Mouse (Mus musculus) lung, embryonic 15.5 days (tissue): Measurements from ENCODE around the gene Vps35l. TPM values are rescaled to one million over a fixed set of nuclear protein-coding genes. Genes with fewer than 3 reads are reported as not detected.

ENCODE experiments used
- ATAC-seq: fragments of 200-750 bp; cut with Nextera tagmentation; 2 replicates; pipeline ENCODE4 v1.8.0; 2017; ENCODE audit warnings: moderate number of reproducible peaks, borderline replicate concordance; ENCODE audit not compliant: low FRiP score, low TSS enrichment; ENCODE audit errors: extremely low read depth
- H3K27ac ChIP-seq: fragments of 300-500 bp; sonication (generic); 2 replicates; pipeline ENCODE4 v1.5.1; 2015; ENCODE audit warnings: moderate library complexity, mild to moderate bottlenecking, inconsistent platforms
- H3K27me3 ChIP-seq: fragments of 300-500 bp; sonication (generic); 2 replicates; pipeline ENCODE4 v1.6.1; 2015; ENCODE audit warnings: inconsistent platforms
- H3K36me3 ChIP-seq: fragments of 300-500 bp; sonication (generic); 2 replicates; pipeline ENCODE4 v1.6.1; 2015; ENCODE audit warnings: inconsistent platforms
- H3K4me1 ChIP-seq: fragments of 300-500 bp; sonication (generic); 2 replicates; pipeline ENCODE4 v1.6.1; 2015; ENCODE audit warnings: inconsistent platforms
- H3K4me2 ChIP-seq: fragments of 300-500 bp; sonication (generic); 2 replicates; pipeline ENCODE4 v1.6.1; 2015; ENCODE audit warnings: inconsistent platforms, mild to moderate bottlenecking, moderate library complexity
- H3K4me3 ChIP-seq: fragments of 300-500 bp; sonication (generic); 2 replicates; pipeline ENCODE4 v1.5.1; 2015; ENCODE audit warnings: mild to moderate bottlenecking, inconsistent platforms
- H3K9ac ChIP-seq: fragments of 300-500 bp; sonication (generic); 2 replicates; pipeline ENCODE4 v1.6.1; 2015; ENCODE audit warnings: inconsistent platforms
- H3K9me3 ChIP-seq: fragments of 300-500 bp; sonication (generic); 2 replicates; pipeline ENCODE4 v1.6.1; 2016; ENCODE audit warnings: inconsistent platforms
- WGBS: fragments of 180-500 bp; shearing (Covaris S2); methylation state at CpG from one replicate; pipeline ENCODE4 v1.1.7; 2015; 5-methylcytosine and 5-hydroxymethylcytosine counted together
- polyA plus RNA-seq: library from polyadenylated mRNA; unstranded; fragments of >200 nt; fragmentation: Nextera tagmentation; extraction: Ambion mirVana; gene quantifications from 2 replicates; pipeline ENCODE4 v1.2.1, GENCODE M21; 2015

The Vps35l gene
- polyA plus RNA-seq, 1 experiment from 2014 or later = 63.6 TPM

GRCm38 (mm10) chr7:118783305-118784001, 43.4 kb downstream of the Vps35l start:
- no peak overlapping the region for H3K4me2 ChIP-seq
- H3K27me3 ChIP-seq = no peaks in the 10 kb centered on the region
- H3K4me3 ChIP-seq = no peak overlapping the region
- H3K9ac ChIP-seq = no peak overlapping the region
- H3K36me3 ChIP-seq = 0 out of 2 replicates have a peak, but pooled peaks cover 3% of the 10 kb centered on the region
- H3K9me3 ChIP-seq = no peaks in the 10 kb centered on the region
- WGBS = 82% methylated on average over 11 of the region's 11 CpGs
- H3K27ac ChIP-seq = no peak overlapping the region
- no peak for ATAC-seq
- H3K4me1 ChIP-seq = no peaks in the 10 kb centered on the region

GRCm38 (mm10) chr7:118786091-118786490, 46.1 kb downstream of the Vps35l start:
- H3K4me2 ChIP-seq = no peak overlapping the region
- no peaks in the 10 kb centered on the region for H3K9me3 ChIP-seq
- no peaks in the 10 kb centered on the region for H3K4me1 ChIP-seq
- no peak overlapping the region for H3K4me3 ChIP-seq
- no peak overlapping the region for H3K9ac ChIP-seq
- 0 out of 2 replicates have a peak, but pooled peaks cover 3% of the 10 kb centered on the region for H3K36me3 ChIP-seq
- WGBS = 84% methylated on average over 6 of the region's 6 CpGs
- ATAC-seq = no peak
- H3K27me3 ChIP-seq = no peaks in the 10 kb centered on the region
- no peak overlapping the region for H3K27ac ChIP-seq

GRCm38 (mm10) chr7:118787326-118787725, 47.3 kb downstream of the Vps35l start:
- Histone ChIP-seq H3K9ac (no peak overlapping the region), H3K4me2 (no peak overlapping the region), H3K36me3 (peaks cover 10% of the 10 kb centered on the region; the same call in 1 of the 2 replicates), H3K4me1 (no peaks in the 10 kb centered on the region), H3K27me3 (no peaks in the 10 kb centered on the region), H3K9me3 (no peaks in the 10 kb centered on the region), H3K4me3 (no peak overlapping the region), H3K27ac (no peak overlapping the region)
- ATAC-seq = no peak
- WGBS = 90% methylated on average over 5 of the region's 5 CpGs

- Histone ChIP-seq H3K4me2 (no peak overlapping the region), H3K9me3 (no peaks in the 10 kb centered on the region), H3K27me3 (no peaks in the 10 kb centered on the region), H3K36me3 (peaks cover 13% of the 10 kb centered on the region; the same call in 1 of the 2 replicates), H3K4me1 (no peaks in the 10 kb centered on the region), H3K27ac (no peak overlapping the region), H3K9ac (no peak overlapping the region), H3K4me3 (no peak overlapping the region)
- 62% methylated on average over 7 of the region's 7 CpGs for WGBS
- no peak for ATAC-seq
These were observed 48.5 kb downstream of the Vps35l start for GRCm38 (mm10) chr7:118788481-118788880.

- no peak for ATAC-seq
- Histone ChIP-seq H3K27ac (no peak overlapping the region), H3K36me3 (peaks cover 9% of the 10 kb centered on the region; the same call in 1 of the 2 replicates), H3K9ac (no peak overlapping the region), H3K4me3 (no peak overlapping the region), H3K4me2 (no peak overlapping the region), H3K27me3 (no peaks in the 10 kb centered on the region), H3K4me1 (no peaks in the 10 kb centered on the region), H3K9me3 (no peaks in the 10 kb centered on the region)
- WGBS = 73% methylated on average over 5 of the region's 5 CpGs
These were observed 50.3 kb downstream of the Vps35l start for GRCm38 (mm10) chr7:118790292-118790691.

GRCm38 (mm10) chr7:118793899-118794298, 53.9 kb downstream of the Vps35l start:
- Histone ChIP-seq H3K9ac (no peak overlapping the region), H3K27me3 (no peaks in the 10 kb centered on the region), H3K36me3 (peaks cover 9% of the 10 kb centered on the region; the same call in 1 of the 2 replicates), H3K9me3 (no peaks in the 10 kb centered on the region), H3K4me3 (no peak overlapping the region), H3K4me2 (no peak overlapping the region), H3K4me1 (no peaks in the 10 kb centered on the region), H3K27ac (no peak overlapping the region)
- ATAC-seq = no peak
- 83% methylated on average over 8 of the region's 8 CpGs for WGBS

- Histone ChIP-seq H3K4me2 (no peak overlapping the region), H3K27ac (no peak overlapping the region), H3K27me3 (no peaks in the 10 kb centered on the region), H3K4me1 (no peaks in the 10 kb centered on the region), H3K4me3 (no peak overlapping the region), H3K9ac (no peak overlapping the region), H3K36me3 (peaks cover 19% of the 10 kb centered on the region; the same call in 1 of the 2 replicates), H3K9me3 (no peaks in the 10 kb centered on the region)
- WGBS = 94% methylated on average over 8 of the region's 8 CpGs
- no peak for ATAC-seq
These were observed 55.8 kb downstream of the Vps35l start for GRCm38 (mm10) chr7:118795779-118796178.

DNA sequence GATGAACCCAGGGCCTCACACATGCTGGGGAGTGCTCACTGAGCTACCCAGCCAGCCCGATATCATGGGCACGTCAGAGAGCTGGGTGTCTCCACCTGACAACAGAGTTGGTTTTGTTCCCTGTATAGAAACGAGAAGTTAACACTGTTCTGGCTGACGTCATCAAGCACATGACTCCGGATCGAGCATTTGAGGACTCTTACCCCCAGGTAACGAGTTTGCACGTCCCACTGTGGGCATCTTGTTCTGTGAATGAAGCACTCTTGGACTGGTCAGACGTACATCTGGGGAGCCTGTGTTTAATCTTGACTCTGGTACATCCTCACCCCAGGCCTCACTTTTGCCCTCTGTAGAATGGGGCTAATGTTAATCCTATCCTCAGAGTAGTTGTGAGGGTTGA, 56.8 kb downstream of the Vps35l start:
- ATAC-seq = no peak
- Histone ChIP-seq H3K4me2 (no peak overlapping the region), H3K4me1 (no peaks in the 10 kb centered on the region), H3K4me3 (no peak overlapping the region), H3K9me3 (no peaks in the 10 kb centered on the region), H3K27me3 (no peaks in the 10 kb centered on the region), H3K9ac (no peak overlapping the region), H3K27ac (no peak overlapping the region), H3K36me3 (peaks cover 16% of the 10 kb centered on the region; the same call in 1 of the 2 replicates)
- WGBS = 83% methylated on average over 9 of the region's 9 CpGs

DNA sequence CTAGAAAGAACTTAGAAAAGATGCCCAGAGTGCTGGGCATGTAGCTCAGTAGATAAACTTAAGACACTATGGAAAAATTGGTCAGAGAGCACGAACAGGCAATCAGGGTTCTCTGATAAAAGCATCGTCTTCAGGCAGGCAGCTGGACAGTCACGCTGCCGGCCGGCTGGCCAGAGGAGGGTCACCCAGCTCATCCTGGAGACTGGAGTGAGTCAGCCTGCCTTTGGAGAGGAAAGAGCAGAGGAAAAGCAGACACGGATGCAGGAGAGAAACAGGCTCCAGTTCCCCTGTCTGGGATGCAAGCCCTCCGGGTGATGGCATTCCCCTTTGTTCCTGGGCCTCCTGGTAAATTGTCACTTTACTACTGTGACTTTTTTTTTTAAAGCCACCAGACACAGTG, 57.6 kb downstream of the Vps35l start:
- Histone ChIP-seq H3K27ac (no peak overlapping the region), H3K27me3 (no peaks in the 10 kb centered on the region), H3K4me1 (no peaks in the 10 kb centered on the region), H3K9me3 (no peaks in the 10 kb centered on the region), H3K9ac (no peak overlapping the region), H3K36me3 (peaks cover 17% of the 10 kb centered on the region), H3K4me3 (no peak overlapping the region), H3K4me2 (no peak overlapping the region)
- WGBS = 71% methylated on average over 7 of the region's 7 CpGs
- no peak for ATAC-seq

DNA sequence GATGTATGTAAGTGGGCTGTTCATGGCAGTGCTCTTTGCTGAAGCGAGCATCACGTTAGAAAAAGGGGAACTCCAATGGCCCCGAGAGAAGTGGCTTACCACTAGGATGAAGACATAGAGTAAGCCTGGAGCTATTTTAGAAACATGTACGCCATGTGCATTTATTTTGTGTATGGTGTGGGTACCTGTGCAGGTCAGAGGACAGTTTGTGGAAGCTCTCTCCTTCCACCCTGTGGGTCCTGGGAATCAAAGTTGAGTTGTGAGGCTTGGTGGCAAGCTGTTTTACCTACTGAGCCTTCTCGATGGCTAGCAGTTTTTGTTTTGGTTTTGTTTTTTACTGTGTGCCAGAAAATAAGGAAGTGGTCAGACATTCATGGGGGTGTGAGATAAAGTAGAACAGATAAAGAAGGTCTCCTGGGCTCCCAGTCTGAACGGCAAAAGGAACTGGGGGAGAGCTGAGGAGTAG, 58.1 kb downstream of the Vps35l start:
- no peaks in the 10 kb centered on the region for H3K9me3 ChIP-seq
- 85% methylated on average over 6 of the region's 6 CpGs for WGBS
- ATAC-seq = no peak
- no peak overlapping the region for H3K4me2 ChIP-seq
- H3K27ac ChIP-seq = no peak overlapping the region
- no peak overlapping the region for H3K9ac ChIP-seq
- no peaks in the 10 kb centered on the region for H3K27me3 ChIP-seq
- no peak overlapping the region for H3K4me3 ChIP-seq
- H3K4me1 ChIP-seq = no peaks in the 10 kb centered on the region
- H3K36me3 ChIP-seq = peaks cover 19% of the 10 kb centered on the region

DNA sequence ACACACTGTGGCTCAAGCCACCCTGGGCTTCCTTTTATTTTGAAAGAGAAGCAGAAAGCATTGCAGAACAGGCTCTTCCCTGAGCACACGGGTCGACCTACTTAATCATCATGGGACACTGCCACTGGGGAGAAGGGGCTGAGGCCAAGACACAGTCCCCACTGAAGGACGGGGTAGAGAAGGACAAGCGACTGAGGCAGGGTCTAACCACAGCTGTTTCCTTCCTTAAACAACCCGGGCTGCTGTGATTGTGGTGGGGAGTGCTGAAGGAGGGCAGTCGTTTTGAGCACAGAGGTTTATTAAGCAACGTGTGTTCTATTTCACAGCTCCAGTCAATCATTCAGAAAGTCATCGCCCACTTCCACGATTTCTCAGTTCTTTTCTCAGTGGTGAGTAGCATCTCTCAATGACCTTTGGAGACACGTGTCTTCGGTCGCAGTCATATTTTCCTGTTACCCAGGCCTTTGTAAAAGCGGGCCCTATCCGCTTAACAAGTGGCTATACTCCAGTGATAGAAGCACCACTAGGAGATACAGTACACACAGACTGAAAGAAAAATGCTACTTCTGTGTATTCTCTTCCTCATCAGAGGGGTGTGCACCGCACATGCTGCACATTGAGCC, 60.2 kb downstream of the Vps35l start:
- Histone ChIP-seq H3K27me3 (no peaks in the 10 kb centered on the region), H3K4me3 (no peak overlapping the region), H3K36me3 (peaks cover 26% of the 10 kb centered on the region), H3K9me3 (no peaks in the 10 kb centered on the region), H3K9ac (no peak overlapping the region), H3K4me1 (no peaks in the 10 kb centered on the region), H3K27ac (no peak overlapping the region), H3K4me2 (no peak overlapping the region)
- no peak for ATAC-seq
- WGBS = 80% methylated on average over 15 of the region's 15 CpGs

DNA sequence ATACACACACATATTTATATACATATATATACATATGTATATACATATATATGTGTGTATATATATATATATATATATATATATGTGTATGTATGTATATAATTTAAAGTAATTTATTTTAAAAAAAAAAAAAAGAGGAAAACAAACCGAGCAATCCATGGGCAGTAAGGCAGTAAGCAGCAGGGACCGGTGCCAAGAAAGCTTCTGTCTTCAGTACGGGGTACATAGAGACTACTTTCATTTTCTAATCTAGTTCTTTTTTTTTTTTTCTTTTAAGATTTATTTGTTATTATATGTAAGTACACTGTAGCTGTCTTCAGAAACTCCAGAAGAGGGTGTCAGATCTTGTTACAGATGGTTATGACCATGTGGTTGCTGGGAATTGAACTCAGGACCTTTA, 61.8 kb downstream of the Vps35l start:
- WGBS = 68% methylated on average over 3 of the region's 3 CpGs

More for the DNA sequence above, 61.8 kb downstream of the Vps35l start:
- Histone ChIP-seq H3K36me3 (peaks cover 26% of the 10 kb centered on the region), H3K4me3 (no peak overlapping the region), H3K9me3 (no peaks in the 10 kb centered on the region), H3K4me2 (no peak overlapping the region), H3K9ac (no peak overlapping the region), H3K27ac (no peak overlapping the region), H3K27me3 (no peaks in the 10 kb centered on the region), H3K4me1 (peaks cover 3% of the 10 kb centered on the region; the same call in 1 of the 2 replicates)
- ATAC-seq = no peak
